Mouse (Mus musculus) adrenal gland, adult (tissue): Measurements from ENCODE around the gene Ssbp3.

ENCODE experiments used
- DNase-seq, 2 experiments: peaks; one replicate each; pipeline ENCODE4 v3.0.0; 2022 to 2023; ENCODE audit warnings: low spot score in 1 of 2; ENCODE audit not compliant: inconsistent age in 2 of 2

The Ssbp3 gene

GRCm38 (mm10) chr4:107038303-107038702, 127.8 kb downstream of the Ssbp3 start:
- no peak for DNase-seq

GRCm38 (mm10) chr4:107039270-107039669, 128.8 kb downstream of the Ssbp3 start:
- no peak for DNase-seq

- peak in 1 of 2 experiments; percentile 73 for DNase-seq
Observed at GRCm38 (mm10) chr4:107042304-107042703, 131.8 kb downstream of the Ssbp3 start.

GRCm38 (mm10) chr4:107045188-107045587, 134.7 kb downstream of the Ssbp3 start:
- DNase-seq: no peak

GRCm38 (mm10) chr4:107047806-107048205, 137.3 kb downstream of the Ssbp3 start:
- no peak for DNase-seq

- DNase-seq: peak; percentile 50 to 86
Observed at GRCm38 (mm10) chr4:107048568-107049162, 138.2 kb downstream of the Ssbp3 start.

- DNase-seq: peak; percentile 63 to 68
Observed at GRCm38 (mm10) chr4:107051889-107052288, 141.4 kb downstream of the Ssbp3 start.

GRCm38 (mm10) chr4:107052962-107053553, 142.6 kb downstream of the Ssbp3 start:
- DNase-seq: peak; percentile 63

- DNase-seq: no peak
Observed at GRCm38 (mm10) chr4:107056088-107056487, 145.6 kb downstream of the Ssbp3 start.

- no peak for DNase-seq
Observed at GRCm38 (mm10) chr4:107058346-107058745, 147.8 kb downstream of the Ssbp3 start.

- no peak for DNase-seq
Observed at GRCm38 (mm10) chr4:107058781-107059180, 148.3 kb downstream of the Ssbp3 start.

GRCm38 (mm10) chr4:107061560-107061959, 151.1 kb downstream of the Ssbp3 start:
- no peak for DNase-seq

- DNase-seq: no peak
Observed at GRCm38 (mm10) chr4:107063214-107063613, 152.7 kb downstream of the Ssbp3 start.

- no peak for DNase-seq
Observed at GRCm38 (mm10) chr4:107064394-107065098, 154.0 kb downstream of the Ssbp3 start.

GRCm38 (mm10) chr4:107066252-107067124, 156.0 kb downstream of the Ssbp3 start, which contains the start of the genes Mrpl37 and Cyb5rl:
Gene Mrpl37 (minus strand): TSS chr4:107066868.
Gene Cyb5rl (plus strand): TSS chr4:107066988.
- DNase-seq: peak; percentile 97 to 99

- DNase-seq: peak in 1 of 2 experiments; percentile 62
Observed at GRCm38 (mm10) chr4:107067151-107067840, 156.8 kb downstream of the Ssbp3 start.

- no peak for DNase-seq
Observed at GRCm38 (mm10) chr4:107072343-107072742, 161.8 kb downstream of the Ssbp3 start.

- no peak for DNase-seq
Observed at GRCm38 (mm10) chr4:107075456-107075855, 165.0 kb downstream of the Ssbp3 start.

GRCm38 (mm10) chr4:107078894-107079293, 168.4 kb downstream of the Ssbp3 start:
- DNase-seq: no peak

- no peak for DNase-seq
Observed at GRCm38 (mm10) chr4:107079716-107080115, 169.2 kb downstream of the Ssbp3 start.
